Mouse (Mus musculus) cerebellum, postnatal 25 days (tissue): Measurements from ENCODE around the gene Fam104a.
A peak's percentile ranks its signal among the peaks of the same experiment; 100 is the strongest.

Experiments
- DNase-seq, 2 experiments: peaks; one replicate each; pipeline ENCODE4 v3.0.0; 2021; ENCODE audit warnings: mixed read lengths in 2 of 2

The Fam104a gene

GRCm38 (mm10) chr11:113683957-113684706, at the start of gene Fam104a, which contains the start of gene D11Wsu47e:
Gene Fam104a (minus strand): TSS chr11:113684155.
Gene D11Wsu47e (plus strand): TSS chr11:113684412.
- DNase-seq: peak; percentile 95 to 96

GRCm38 (mm10) chr11:113731945-113732612, 48.1 kb upstream of the Fam104a start:
- DNase-seq: no peak

GRCm38 (mm10) chr11:113730879-113731278, 46.9 kb upstream of the Fam104a start:
- no peak for DNase-seq

- DNase-seq: no peak
These were observed 46.0 kb upstream of the Fam104a start for GRCm38 (mm10) chr11:113729917-113730316.

- no peak for DNase-seq
These were observed 45.3 kb upstream of the Fam104a start for GRCm38 (mm10) chr11:113729239-113729638.

GRCm38 (mm10) chr11:113727992-113728391, 44.0 kb upstream of the Fam104a start:
- no peak for DNase-seq

- no peak for DNase-seq
These were observed 43.3 kb upstream of the Fam104a start for GRCm38 (mm10) chr11:113726994-113727888.

GRCm38 (mm10) chr11:113725235-113726048, 41.5 kb upstream of the Fam104a start:
- DNase-seq: peak; percentile 32 to 36

GRCm38 (mm10) chr11:113722405-113723090, 38.6 kb upstream of the Fam104a start:
- DNase-seq: peak; percentile 36 to 56

GRCm38 (mm10) chr11:113717767-113718424, 33.9 kb upstream of the Fam104a start:
- no peak for DNase-seq

GRCm38 (mm10) chr11:113716132-113716531, 32.2 kb upstream of the Fam104a start:
- DNase-seq: no peak

GRCm38 (mm10) chr11:113715078-113715674, 31.2 kb upstream of the Fam104a start:
- no peak for DNase-seq

- no peak for DNase-seq
These were observed 27.1 kb upstream of the Fam104a start for GRCm38 (mm10) chr11:113711061-113711460.

GRCm38 (mm10) chr11:113710257-113710777, 26.4 kb upstream of the Fam104a start:
- DNase-seq: no peak

GRCm38 (mm10) chr11:113709731-113710256, 25.8 kb upstream of the Fam104a start, which contains the start of gene Cpsf4l:
Gene Cpsf4l (minus strand): TSS chr11:113710017.
- DNase-seq: no peak

GRCm38 (mm10) chr11:113709272-113709671, 25.3 kb upstream of the Fam104a start:
- DNase-seq: no peak

- DNase-seq: no peak
These were observed 24.8 kb upstream of the Fam104a start for GRCm38 (mm10) chr11:113708629-113709213.

GRCm38 (mm10) chr11:113705966-113706652, 22.2 kb upstream of the Fam104a start:
- DNase-seq: no peak

- DNase-seq: peak; percentile 86 to 87
These were observed 19.8 kb upstream of the Fam104a start for GRCm38 (mm10) chr11:113703758-113704157.
